Mouse (Mus musculus) spleen, adult 12 weeks (tissue): ENCODE measurements around the gene Ago1.

Source experiments
- DNase-seq: peaks from one replicate; pipeline ENCODE4 v3.0.0; 2022; ENCODE audit warnings: low spot score

The Ago1 gene

DNA sequence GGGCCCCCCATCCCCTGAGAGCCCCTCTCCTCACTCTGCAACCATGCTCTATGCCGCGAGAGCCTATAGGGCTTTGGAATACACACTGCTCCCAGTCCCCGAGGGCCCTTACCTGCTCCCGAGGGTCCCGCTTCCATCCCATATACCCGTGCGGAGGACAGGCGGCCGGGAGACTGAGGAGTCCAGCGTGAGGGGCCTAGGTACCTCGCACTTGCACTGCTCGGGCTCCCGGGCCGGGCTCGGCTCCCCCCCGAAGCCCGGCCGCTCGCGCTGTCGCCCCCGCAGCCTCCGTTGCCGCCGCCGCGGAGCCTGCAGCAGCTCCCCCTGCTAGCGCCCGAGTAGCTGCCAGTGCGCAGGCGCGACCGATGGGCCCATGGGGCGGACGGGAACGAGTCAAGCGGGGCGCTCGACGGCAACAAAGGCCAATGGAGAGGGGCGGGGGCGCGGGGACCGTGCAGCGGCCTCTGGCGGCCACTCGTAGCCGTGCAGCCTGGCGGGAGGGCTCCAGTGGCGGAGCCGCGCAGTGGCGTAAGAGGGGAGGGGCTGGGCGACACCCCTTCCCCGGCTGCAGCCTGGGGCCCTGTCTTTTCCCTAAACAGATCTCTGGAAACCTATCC lies at the start of gene Ago1:
Gene Ago1 (minus strand): TSS at position 299 of the 617 bp plus-strand sequence.
- DNase-seq, result peak; percentile 86

DNA sequence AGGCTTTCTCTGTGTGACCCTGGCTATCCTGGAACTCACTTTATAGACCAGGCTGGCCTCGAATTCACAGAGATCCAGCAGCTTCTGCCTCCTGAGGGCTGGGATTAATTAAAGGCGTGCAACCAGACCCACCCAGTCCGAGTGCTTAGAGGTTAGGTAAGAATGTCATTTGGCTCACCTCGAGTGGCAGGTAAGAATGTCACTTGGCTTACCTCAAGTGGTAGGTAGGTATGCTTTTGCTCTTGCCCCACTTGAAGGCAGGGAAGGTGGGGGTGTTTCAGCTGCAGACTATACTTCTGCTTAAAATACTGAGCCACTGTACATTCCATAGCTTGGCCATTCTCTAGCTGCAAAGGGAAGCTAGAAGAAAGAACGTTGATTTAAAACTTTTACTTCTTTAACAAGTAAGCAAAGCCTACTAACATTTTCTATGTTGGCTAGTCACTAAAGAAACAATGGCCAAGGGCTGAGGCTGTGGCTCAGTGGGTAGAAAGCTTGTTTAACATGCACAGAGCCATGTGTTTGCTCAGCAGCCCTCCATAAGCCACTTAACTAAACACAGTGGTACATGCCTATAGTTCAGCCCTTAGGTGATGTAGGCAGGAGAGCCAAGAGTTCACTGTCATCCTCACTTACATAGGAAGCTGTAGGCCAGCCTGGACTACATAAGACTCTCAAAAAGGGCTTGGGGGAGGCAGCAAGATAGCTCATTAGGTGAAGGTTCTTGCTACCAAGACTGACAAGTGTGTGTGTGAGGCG lies 44.1 kb upstream of the Ago1 start:
- DNase-seq, result no peak

GRCm38 (mm10) chr4:126511013-126511412 lies 42.6 kb upstream of the Ago1 start:
- DNase-seq, result no peak

DNA sequence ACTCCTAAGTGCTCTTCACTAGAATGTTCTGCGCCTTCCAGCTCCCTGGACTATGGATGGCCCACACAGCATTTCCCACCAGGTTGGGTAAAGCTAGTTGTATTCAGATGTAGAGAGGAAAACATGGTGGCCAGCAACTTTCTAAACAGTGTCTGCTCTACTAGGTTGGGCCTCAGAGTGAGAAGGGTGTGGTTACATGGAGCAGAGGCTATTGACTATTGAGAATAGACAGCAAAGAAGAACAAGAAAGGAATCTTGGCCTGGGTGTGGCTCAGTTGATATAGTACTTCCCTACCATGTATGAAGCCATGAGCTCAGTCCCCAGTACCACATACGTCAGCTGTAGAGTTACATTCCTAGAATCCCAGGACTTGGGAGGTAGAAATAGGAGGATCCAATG lies 40.7 kb upstream of the Ago1 start:
- no peak for DNase-seq

GRCm38 (mm10) chr4:126508110-126508899 lies 39.9 kb upstream of the Ago1 start:
- no peak for DNase-seq

GRCm38 (mm10) chr4:126502977-126503309 lies 34.6 kb upstream of the Ago1 start:
- DNase-seq, result no peak

DNA sequence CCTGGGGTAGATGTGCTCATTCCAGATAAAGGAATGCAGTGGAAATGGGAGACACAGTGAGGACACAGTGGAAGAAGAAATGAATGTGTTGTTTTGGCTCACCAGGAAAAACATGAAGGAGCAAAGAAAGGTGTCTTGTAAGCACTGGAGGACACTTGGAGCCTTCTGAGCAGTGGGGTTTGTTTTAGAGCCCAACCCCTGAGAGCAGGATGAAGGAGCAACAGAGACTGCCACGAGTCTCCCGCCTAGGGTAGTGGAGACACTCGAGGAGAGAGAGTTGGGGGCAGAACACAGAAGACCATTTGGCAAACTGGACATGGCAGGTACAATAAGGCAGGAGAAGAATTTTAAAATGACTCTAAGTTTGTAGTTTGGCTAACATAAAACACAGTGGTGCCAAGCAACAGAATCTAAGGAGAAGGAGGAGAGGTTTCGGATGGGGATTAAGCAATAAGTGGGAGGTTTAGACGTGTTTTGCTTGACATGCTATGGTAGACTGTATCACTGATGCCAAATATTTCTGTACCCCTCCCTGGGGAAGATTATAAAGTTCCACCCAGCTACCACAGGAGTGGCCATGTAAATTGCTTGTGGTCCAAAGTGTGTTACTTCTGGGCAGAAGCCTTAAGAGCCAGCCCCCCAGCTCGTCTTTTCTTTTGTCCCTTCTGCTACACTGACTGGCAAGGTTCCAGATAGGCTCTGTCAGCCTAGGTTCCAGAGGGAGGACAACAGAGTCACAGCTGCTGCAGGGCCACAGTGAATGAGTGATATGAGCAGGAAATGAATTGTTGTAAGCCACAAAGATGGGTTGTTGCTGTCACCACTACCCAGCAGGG lies 34.0 kb upstream of the Ago1 start:
- no peak for DNase-seq

DNA sequence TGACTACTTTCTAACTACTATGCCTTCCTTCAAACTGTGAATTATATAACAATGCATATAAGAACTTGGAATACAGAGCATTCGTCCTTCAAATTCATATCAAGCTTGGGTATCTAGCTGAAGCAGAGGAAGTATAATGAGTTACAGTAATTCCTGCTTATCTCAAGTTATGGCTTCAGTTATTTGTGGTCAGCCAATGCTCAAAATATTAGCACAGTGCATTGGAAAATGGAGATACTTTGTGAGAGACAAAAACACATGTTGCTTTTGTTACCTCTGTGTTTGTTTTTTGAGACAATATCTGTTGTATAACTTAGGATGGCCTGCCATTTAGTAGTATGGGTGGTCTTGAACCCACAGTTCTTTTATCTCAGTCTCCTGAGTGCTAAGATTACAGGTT lies 30.2 kb upstream of the Ago1 start:
- no peak for DNase-seq

- DNase-seq, result no peak
Observed at GRCm38 (mm10) chr4:126496963-126497362, 28.6 kb upstream of the Ago1 start.

DNA sequence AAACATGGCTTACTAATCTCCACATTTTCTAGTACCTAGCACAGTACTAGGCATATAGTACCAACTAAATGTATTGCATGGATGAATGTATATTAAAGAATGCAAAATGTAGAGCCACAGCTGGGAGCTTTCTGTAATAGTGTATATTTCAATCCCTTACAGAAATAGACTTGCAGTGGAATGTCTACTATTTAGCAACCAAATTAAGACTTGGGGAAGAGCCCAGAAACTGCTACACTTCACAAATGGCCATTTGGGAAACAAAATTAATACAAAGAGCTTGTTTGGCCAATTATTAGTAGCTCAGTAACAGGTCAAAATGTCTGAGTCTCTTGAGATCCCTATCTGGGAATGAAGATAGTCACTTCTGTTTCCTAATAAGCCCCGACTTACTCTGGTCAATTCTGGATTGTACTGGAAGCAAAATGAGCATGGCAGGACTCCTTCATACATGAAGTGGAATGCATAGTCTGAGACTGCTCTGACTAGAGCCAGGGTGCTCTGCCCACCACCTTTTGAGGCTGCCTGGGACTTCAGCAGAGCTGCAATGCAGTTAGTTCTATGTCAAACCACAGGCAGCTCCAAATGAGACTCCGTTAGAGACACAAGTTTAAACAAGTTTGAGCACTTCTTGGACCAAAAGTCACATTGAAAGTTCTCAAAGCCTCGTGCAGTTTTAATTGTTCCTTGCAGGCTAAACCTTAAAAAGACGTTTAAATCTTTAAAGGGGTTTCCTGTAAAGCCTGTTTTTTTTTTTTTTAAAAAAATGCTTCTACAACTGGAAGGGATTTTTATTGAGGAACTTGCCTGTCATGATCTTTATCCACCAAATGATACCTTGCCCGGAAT lies 27.8 kb upstream of the Ago1 start:
- no peak for DNase-seq

DNA sequence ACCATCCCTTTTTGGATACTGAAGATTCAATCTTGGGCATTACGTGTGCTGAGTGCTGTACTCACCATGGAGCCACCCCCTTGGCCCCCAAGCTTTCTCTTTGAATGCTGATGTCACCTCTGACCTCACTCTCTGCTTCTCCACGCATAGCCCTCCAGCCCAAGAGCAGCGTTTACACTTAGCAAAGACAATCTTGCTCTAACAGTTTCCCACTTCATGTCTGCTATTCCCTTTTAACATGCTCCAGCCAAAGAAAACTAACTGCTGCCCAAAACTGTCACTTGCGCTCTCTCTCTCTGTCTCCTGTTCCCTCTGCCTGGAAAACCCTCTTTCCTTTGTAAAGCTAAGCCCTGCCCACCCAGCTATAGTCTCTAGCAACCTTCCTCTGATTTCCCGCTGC lies 27.1 kb upstream of the Ago1 start:
- DNase-seq, result no peak

GRCm38 (mm10) chr4:126493416-126493815 lies 25.0 kb upstream of the Ago1 start:
- DNase-seq, result no peak

GRCm38 (mm10) chr4:126491977-126492376 lies 23.6 kb upstream of the Ago1 start:
- no peak for DNase-seq

GRCm38 (mm10) chr4:126490726-126491125 lies 22.3 kb upstream of the Ago1 start:
- DNase-seq, result no peak

- DNase-seq, result no peak
Observed at GRCm38 (mm10) chr4:126489811-126490210, 21.4 kb upstream of the Ago1 start.

GRCm38 (mm10) chr4:126486217-126486616 lies 17.8 kb upstream of the Ago1 start:
- no peak for DNase-seq

GRCm38 (mm10) chr4:126485065-126485464 lies 16.7 kb upstream of the Ago1 start:
- DNase-seq, result no peak

DNA sequence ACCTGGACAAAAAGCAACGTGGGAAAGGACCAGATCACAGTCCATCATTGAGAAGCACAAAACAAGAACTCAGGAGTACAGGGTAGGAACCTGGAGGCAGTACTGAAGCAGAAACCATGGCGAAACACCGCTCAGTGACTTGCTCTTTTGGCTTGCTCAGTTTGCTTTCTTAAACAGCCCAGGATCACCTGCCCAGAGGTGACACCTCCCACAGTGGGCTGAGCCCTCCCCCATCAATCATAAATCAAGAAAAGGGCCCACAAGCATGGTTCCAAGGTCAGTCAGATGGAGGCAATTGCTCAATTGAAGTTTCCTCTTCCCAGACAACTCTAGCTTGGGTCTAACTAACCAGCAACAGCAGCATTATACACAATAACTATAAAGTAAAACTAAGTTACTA lies 15.5 kb upstream of the Ago1 start:
- no peak for DNase-seq

- DNase-seq, result no peak
Observed at GRCm38 (mm10) chr4:126482951-126483350, 14.6 kb upstream of the Ago1 start.

- no peak for DNase-seq
Observed at GRCm38 (mm10) chr4:126481461-126481860, 13.1 kb upstream of the Ago1 start.

DNA sequence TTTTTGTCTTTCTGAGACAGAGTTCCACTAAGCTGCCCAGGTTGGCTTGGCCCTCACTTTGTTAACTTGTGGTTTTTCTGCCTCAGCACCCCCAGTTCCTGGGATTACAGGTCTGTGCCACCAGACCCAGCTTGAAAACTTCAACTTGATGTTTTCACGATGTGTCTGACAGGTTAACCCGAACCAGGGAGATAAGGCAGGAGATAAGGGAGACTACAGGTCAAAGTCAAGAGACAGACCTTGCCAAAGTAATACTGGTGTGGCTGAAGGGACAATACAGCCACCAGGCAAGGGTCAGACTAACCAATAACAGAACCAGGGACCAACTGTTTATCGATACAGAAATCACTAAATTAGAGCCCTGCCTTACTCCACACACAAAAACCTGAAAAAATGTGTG lies 11.9 kb upstream of the Ago1 start:
- no peak for DNase-seq
